Mouse (Mus musculus) bone marrow, adult 2 months (tissue): ENCODE results near the gene Ifit3. TPM values are rescaled to one million over a fixed set of nuclear protein-coding genes. Genes with fewer than 3 reads are reported as not detected.
"Not testable (repeated sequence)": the region's sequence is repeated elsewhere in the genome, so short reads cannot be mapped to it uniquely, and the experiment has no call there.

Experiments used
- H3K27ac ChIP-seq: fragments of 200-500 bp; 2 replicates; pipeline ENCODE4 v1.5.1; 2012; ENCODE audit warnings: low read depth, mild to moderate bottlenecking, control low read depth, inconsistent platforms, low read length; ENCODE audit not compliant: control insufficient read depth, poor library complexity, insufficient read depth
- H3K4me1 ChIP-seq: fragments of 200-500 bp; 2 replicates; pipeline ENCODE4 v1.6.1; 2011; ENCODE audit warnings: low read length; ENCODE audit not compliant: control insufficient read depth, insufficient read depth
- H3K4me3 ChIP-seq: fragments of 200-500 bp; replicated peaks from 2 replicates; pipeline ENCODE3; 2011; ENCODE audit warnings: mild to moderate bottlenecking, low read depth, low read length, control low read depth; ENCODE audit not compliant: control insufficient read depth
- CTCF ChIP-seq: fragments of 200-500 bp; IDR thresholded peaks from 2 replicates; pipeline ENCODE4 v1.5.1; 2011; ENCODE audit warnings: low read length, control low read depth; ENCODE audit not compliant: control insufficient read depth, insufficient read depth
- POLR2A ChIP-seq: fragments of 200-500 bp; IDR thresholded peaks from 2 replicates; pipeline ENCODE4 v1.6.1; 2011; ENCODE audit warnings: low read depth, mild to moderate bottlenecking, control low read depth, low read length, borderline replicate concordance; ENCODE audit not compliant: control insufficient read depth
- WGBS: fragments of 180-500 bp; shearing (Covaris S2); methylation state at CpG from one replicate; pipeline ENCODE4 v1.1.7; 2018; 5-methylcytosine and 5-hydroxymethylcytosine counted together
- polyA plus RNA-seq: library from polyadenylated mRNA; stranded (reverse); fragments of >200 nt; gene quantifications from 2 replicates; pipeline ENCODE4 v1.2.4, GENCODE M21; 2011; ENCODE audit warnings: low replicate concordance; ENCODE audit not compliant: missing spikeins, insufficient read depth, insufficient read length

The Ifit3 gene
- polyA plus RNA-seq, 1 experiment: 10.9 TPM

GRCm38 (mm10) chr19:34605472-34605871 is 22.1 kb downstream of the Ifit3 start:
- TF ChIP-seq POLR2A (0 out of 2 replicates have a peak, but pooled peaks have one; percentile 16), CTCF (no peak)
- Histone ChIP-seq H3K27ac (no peak overlapping the region), H3K4me1 (peaks cover 3% of the 10 kb centered on the region), H3K4me3 (no peak overlapping the region)
- WGBS: 76% methylated on average over 3 of the region's 3 CpGs

GRCm38 (mm10) chr19:34607237-34608051 is 24.1 kb downstream of the Ifit3 start, which contains the start of gene Ifit3b:
Ifit3b (plus strand) TSS chr19:34607970.
- H3K27ac ChIP-seq: peak within 1 kb of the TSS; percentile 78; the same call in 1 of the 2 replicates
- H3K4me3 ChIP-seq, H3K4me1 ChIP-seq: not testable (repeated sequence)
- WGBS: 18% methylated on average over 4 of the region's 4 CpGs

GRCm38 (mm10) chr19:34610118-34610517 is 26.8 kb downstream of the Ifit3 start:
- 69% methylated on average over 3 of the region's 3 CpGs for WGBS
- not testable (repeated sequence) for H3K4me3 ChIP-seq, H3K4me1 ChIP-seq, H3K27ac ChIP-seq

GRCm38 (mm10) chr19:34612243-34613001 is 29.1 kb downstream of the Ifit3 start:
- not testable (repeated sequence) for H3K27ac ChIP-seq
- WGBS: 45% methylated on average over 6 of the region's 11 CpGs

GRCm38 (mm10) chr19:34620871-34621270 is 37.5 kb downstream of the Ifit3 start:
- WGBS: 84% methylated on average over 5 of the region's 5 CpGs
- H3K4me3 ChIP-seq: no peak overlapping the region
- peaks cover 3% of the 10 kb centered on the region; the same call in 1 of the 2 replicates for H3K4me1 ChIP-seq
- TF ChIP-seq POLR2A (no peak), CTCF (no peak)
- H3K27ac ChIP-seq: no peak overlapping the region

More at GRCm38 (mm10) chr19:34612243-34613001, 29.1 kb downstream of the Ifit3 start:
- H3K4me3 ChIP-seq, H3K4me1 ChIP-seq: not testable (repeated sequence)

GRCm38 (mm10) chr19:34623781-34624180 is 40.5 kb downstream of the Ifit3 start:
- Histone ChIP-seq H3K4me3 (no peak overlapping the region), H3K4me1 (peaks cover 2% of the 10 kb centered on the region; the same call in 1 of the 2 replicates), H3K27ac (no peak overlapping the region)
- WGBS: 89% methylated on average over 6 of the region's 6 CpGs
- TF ChIP-seq CTCF (no peak), POLR2A (no peak)

GRCm38 (mm10) chr19:34624663-34625062 is 41.3 kb downstream of the Ifit3 start:
- Histone ChIP-seq H3K4me1 (peaks cover 2% of the 10 kb centered on the region; the same call in 1 of the 2 replicates), H3K27ac (peak overlapping the region; percentile 40)
- 27% methylated on average over 4 of the region's 4 CpGs for WGBS

GRCm38 (mm10) chr19:34627496-34627895 is 44.2 kb downstream of the Ifit3 start:
- H3K27ac ChIP-seq: no peak overlapping the region
- no peak overlapping the region for H3K4me3 ChIP-seq
- H3K4me1 ChIP-seq: peaks cover 2% of the 10 kb centered on the region; the same call in 1 of the 2 replicates
- 80% methylated on average over 2 of the region's 2 CpGs for WGBS
- TF ChIP-seq CTCF: no peak
- no peak for TF ChIP-seq POLR2A

More at GRCm38 (mm10) chr19:34624663-34625062, 41.3 kb downstream of the Ifit3 start:
- TF ChIP-seq CTCF (no peak), POLR2A (no peak)
- no peak overlapping the region for H3K4me3 ChIP-seq
